11 mouse cellular contexts compared by ENCODE assay signal in the genomic region with DNA sequence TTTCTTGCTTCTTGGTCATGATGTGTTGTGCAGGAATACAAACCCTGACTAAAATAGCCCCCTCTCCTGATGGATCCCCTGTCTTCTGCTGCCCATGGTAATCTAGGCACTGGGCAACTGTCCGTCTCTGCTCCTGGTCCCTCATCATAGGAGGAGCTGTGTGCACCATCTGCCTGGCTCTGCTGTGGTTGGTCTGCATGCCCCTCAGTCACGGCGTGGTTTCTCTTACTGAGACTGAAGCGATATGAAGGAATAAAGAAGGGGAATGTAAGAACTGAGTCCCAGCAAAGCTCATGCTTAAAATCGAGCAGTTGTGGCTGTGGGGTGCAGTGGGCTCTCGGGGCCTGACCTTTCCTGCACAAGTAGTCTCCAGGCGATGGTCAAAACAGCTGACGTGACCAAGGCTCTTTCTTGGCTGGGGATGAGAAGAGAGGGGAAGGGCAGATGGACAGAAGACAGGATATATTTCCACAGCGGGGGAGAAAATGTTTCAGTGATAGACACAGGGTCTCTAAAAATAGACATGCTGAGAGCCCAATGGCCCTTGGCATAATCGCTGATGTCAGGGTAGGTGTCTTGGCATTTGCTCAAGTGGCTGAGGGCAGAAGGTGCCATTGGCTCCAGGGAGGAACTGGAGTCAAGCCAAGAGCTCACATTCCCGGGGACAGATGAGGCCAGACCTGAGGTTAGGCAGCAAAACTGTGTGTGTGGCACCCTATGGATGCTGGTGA. TPM values are rescaled to one million over a fixed set of nuclear protein-coding genes. Genes with fewer than 3 reads are reported as not detected.
A peak's percentile ranks its signal among the peaks of the same experiment; 100 is the strongest.
DNase-seq lines count a peak whose midpoint lies in the region; ATAC-seq lines count a peak whose summit lies in the region.
"Had no signal": no experiment of that assay in that cellular context is flagged by ENCODE, and none has a peak within 500 bp of the region (broad histone marks: within the 10 kb centered on the region; RNA-seq: fewer than 3 reads in every experiment).

No protein-coding gene starts in this region.

- intact Hi-C loops in heart, postnatal 10 days (cut with DNase I), result no loop called here

- H3K27ac ChIP-seq in hindbrain, embryonic 14.5 days, result no peak overlapping the region
- no peak overlapping the region for H3K27ac ChIP-seq in hindbrain, embryonic 13.5 days
- H3K27ac ChIP-seq: kidney, postnatal 0 days; midbrain, embryonic 13.5 days had no signal

- H3K9me3 ChIP-seq in hindbrain, embryonic 14.5 days (ENCODE audit: control insufficient read depth, low read length), result no peaks in the 10 kb centered on the region
- no peaks in the 10 kb centered on the region for H3K9me3 ChIP-seq in hindbrain, embryonic 13.5 days
- H3K9me3 ChIP-seq: midbrain, embryonic 13.5 days had no signal

- H3K9ac ChIP-seq in hindbrain, embryonic 14.5 days, result no peak overlapping the region
- no peak overlapping the region for H3K9ac ChIP-seq in hindbrain, embryonic 13.5 days
- H3K9ac ChIP-seq: lung, embryonic 14.5 days; midbrain, embryonic 13.5 days had no signal

- H3K4me3 ChIP-seq in hindbrain, embryonic 14.5 days (replicated peaks; ENCODE audit: low read length), result no peak overlapping the region
- H3K4me3 ChIP-seq in hindbrain, embryonic 13.5 days, result no peak overlapping the region
- H3K4me3 ChIP-seq: midbrain, embryonic 13.5 days had no signal

- peak; percentile 29 for DNase-seq in hindbrain, embryonic 14.5 days (ENCODE audit: low spot score)
- peak; percentile 26 to 34 for DNase-seq in adrenal gland, postnatal 36 days
- DNase-seq in gastrocnemius, postnatal 10 days, result peak; percentile 16
- DNase-seq in heart, postnatal 10 days, result peak; percentile 79 to 82
- no peak for DNase-seq in ovary, postnatal 10 days (ENCODE audit: low spot score)
- no peak for DNase-seq in liver
- DNase-seq: lung, embryonic 14.5 days had no signal

- no peak for ATAC-seq in hindbrain, embryonic 14.5 days (ENCODE audit: low FRiP score)
- no peak for ATAC-seq in hindbrain, embryonic 13.5 days (ENCODE audit: low FRiP score)
- ATAC-seq in megakaryocyte, adult 5-6 weeks (ENCODE audit: poor library complexity, severe bottlenecking), result no peak
- ATAC-seq: midbrain, embryonic 13.5 days had no signal

- H3K4me1 ChIP-seq in hindbrain, embryonic 14.5 days (replicated peaks; ENCODE audit: control insufficient read depth, insufficient read depth, low read length), result peaks cover 10% of the 10 kb centered on the region; the same call in 1 of the 2 replicates
- peaks cover 15% of the 10 kb centered on the region for H3K4me1 ChIP-seq in hindbrain, embryonic 13.5 days (replicated peaks)

- H3K4me2 ChIP-seq in hindbrain, embryonic 14.5 days (replicated peaks), result no peak overlapping the region
- no peak overlapping the region for H3K4me2 ChIP-seq in hindbrain, embryonic 13.5 days
- H3K4me2 ChIP-seq: lung, embryonic 14.5 days; midbrain, embryonic 13.5 days had no signal

- H3K27me3 ChIP-seq in hindbrain, embryonic 14.5 days (ENCODE audit: control insufficient read depth, insufficient read depth, low read length), result no peaks in the 10 kb centered on the region
- H3K27me3 ChIP-seq in hindbrain, embryonic 13.5 days, result 0 out of 2 replicates have a peak, but pooled peaks cover 4% of the 10 kb centered on the region

- 53% methylated on average over 11 of the region's 11 CpGs for WGBS in hindbrain, embryonic 14.5 days
- WGBS in hindbrain, embryonic 13.5 days, result 53% methylated on average over 11 of the region's 11 CpGs

- H3K36me3 ChIP-seq in hindbrain, embryonic 14.5 days (replicated peaks; ENCODE audit: control insufficient read depth, insufficient read depth), result no peaks in the 10 kb centered on the region
- H3K36me3 ChIP-seq in hindbrain, embryonic 13.5 days, result no peaks in the 10 kb centered on the region
- H3K36me3 ChIP-seq: midbrain, embryonic 13.5 days had no signal

RNA-seq across cellular contexts. Expression of a gene that starts 50.6 kb away (rescaled TPM):
- polyA plus RNA-seq in hindbrain, embryonic 14.5 days (2014; fragmentation: Nextera tagmentation; extraction: Ambion mirVana), result 17.3 and 19.7 TPM in 2 replicates
- 11.8 and 12.0 TPM in 2 replicates for polyA plus RNA-seq in hindbrain, embryonic 13.5 days (2015; fragmentation: Nextera tagmentation; extraction: Ambion mirVana)
- 1 to 10 TPM; 2.9 to 4.4 TPM for total RNA-seq in adrenal gland, postnatal 36 days (2021)
- 1 to 10 TPM; 4.5 to 7.8 TPM for total RNA-seq in gastrocnemius, postnatal 10 days (2021)
- under 1 TPM; 0.64 to 0.72 TPM for total RNA-seq in heart, postnatal 10 days (2021)
- not detected in 2 replicates for total RNA-seq in megakaryocyte, adult 5-6 weeks (2015)
- total RNA-seq in megakaryocyte, adult 5-6 weeks (2017), result not detected in 2 replicates
- polyA plus RNA-seq: lung, embryonic 14.5 days had no signal

Comparison
In these comparisons a context has a peak if more than half of its experiments do, and no peak if none do; other contexts are left out.
1. DNase-seq: peak in hindbrain, embryonic 14.5 days (single experiment), adrenal gland, postnatal 36 days (2 of 2), gastrocnemius, postnatal 10 days (single experiment) and heart, postnatal 10 days (2 of 2); none in ovary, postnatal 10 days (single experiment) and liver (single experiment).